ENCODE assay signal across 31 mouse cellular contexts in the genomic region with DNA sequence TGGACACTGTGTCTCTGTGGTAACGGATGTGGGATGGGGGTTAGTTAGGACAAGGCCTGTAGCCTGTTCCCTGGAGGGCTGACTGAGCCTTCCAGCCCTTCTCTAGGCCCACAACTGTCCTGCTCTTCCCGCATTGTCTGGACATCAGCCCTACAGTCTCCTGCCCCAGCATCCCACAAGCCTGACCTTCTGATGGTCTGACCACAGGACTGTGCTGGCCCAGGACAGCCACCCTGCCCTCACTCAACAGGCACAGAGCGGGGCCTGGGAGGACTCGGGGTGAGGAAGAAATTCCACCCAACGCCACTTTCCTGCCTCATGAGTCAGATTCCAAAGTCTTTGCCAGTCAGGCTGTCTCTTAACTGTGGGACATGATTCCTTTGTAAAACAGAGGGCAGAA. TPM values are rescaled to one million over a fixed set of nuclear protein-coding genes. Genes with fewer than 3 reads are reported as not detected.
DNase-seq lines count a peak whose midpoint lies in the region; ATAC-seq lines count a peak whose summit lies in the region.
"Had no signal": no experiment of that assay in that cellular context is flagged by ENCODE, and none has a peak within 500 bp of the region (broad histone marks: within the 10 kb centered on the region; RNA-seq: fewer than 3 reads in every experiment).

No protein-coding gene starts in this region.

- peak; percentile 37 for DNase-seq in cerebellum, adult 8-10 months
- no peak for DNase-seq in cerebellum, postnatal 10 days
- DNase-seq in hindbrain, embryonic 11.5 days (ENCODE audit: low spot score), result no peak
- DNase-seq in 3134 (ENCODE audit: extremely low read depth, insufficient read length, low spot score), result peak; percentile 86
- DNase-seq in embryo, embryonic 11 days, result no peak
- DNase-seq in left cerebral cortex, postnatal 14 days (ENCODE audit: low spot score in 2 of 2), result no peak
- DNase-seq: adrenal gland, adult 2 months; gastrocnemius, postnatal 36 days; kidney, adult 18-20 months; liver, postnatal 0 days; lung, postnatal 36 days; retina, postnatal 1 day; right cerebral cortex, postnatal 14 days; thymus, postnatal 14 days had no signal

- peaks cover 14% of the 10 kb centered on the region; the same call in 1 of the 2 replicates for H3K36me3 ChIP-seq in hindbrain, embryonic 12.5 days
- no peaks in the 10 kb centered on the region for H3K36me3 ChIP-seq in hindbrain, embryonic 11.5 days (ENCODE audit: control insufficient read depth, insufficient read depth, low read length)

- no peak overlapping the region for H3K4me3 ChIP-seq in hindbrain, embryonic 12.5 days
- no peak overlapping the region for H3K4me3 ChIP-seq in hindbrain, embryonic 11.5 days (ENCODE audit: low read depth, low read length)
- H3K4me3 ChIP-seq in brown adipose tissue, adult 24 weeks (ENCODE audit: insufficient read depth, low read depth, low read length), result no peak overlapping the region
- H3K4me3 ChIP-seq: embryonic facial prominence, embryonic 12.5 days; heart, embryonic 10.5 days; heart, embryonic 15.5 days; kidney, embryonic 15.5 days; liver, embryonic 12.5 days; midbrain, embryonic 12.5 days had no signal

- H3K4me1 ChIP-seq in hindbrain, embryonic 12.5 days, result peaks cover 6% of the 10 kb centered on the region; the same call in 1 of the 2 replicates
- no peaks in the 10 kb centered on the region for H3K4me1 ChIP-seq in hindbrain, embryonic 11.5 days (replicated peaks; ENCODE audit: control insufficient read depth, insufficient read depth, low read length)
- H3K4me1 ChIP-seq in brown adipose tissue, adult 24 weeks (ENCODE audit: control insufficient read depth, insufficient read depth, insufficient read length, low read length), result peaks cover 10% of the 10 kb centered on the region

- H3K9me3 ChIP-seq in hindbrain, embryonic 12.5 days (replicated peaks), result no peaks in the 10 kb centered on the region
- H3K9me3 ChIP-seq in hindbrain, embryonic 11.5 days (ENCODE audit: control insufficient read depth, low read length), result no peaks in the 10 kb centered on the region
- H3K9me3 ChIP-seq: embryonic facial prominence, embryonic 12.5 days; heart, embryonic 10.5 days; heart, embryonic 15.5 days; kidney, embryonic 15.5 days; liver, embryonic 12.5 days; midbrain, embryonic 12.5 days had no signal

- no peak overlapping the region for H3K27ac ChIP-seq in hindbrain, embryonic 12.5 days
- no peak overlapping the region for H3K27ac ChIP-seq in hindbrain, embryonic 11.5 days (ENCODE audit: low read depth, low read length)
- H3K27ac ChIP-seq in brown adipose tissue, adult 24 weeks (replicated peaks; ENCODE audit: low read depth, low read length), result 0 out of 2 replicates have a peak overlapping the region, but pooled peaks have one; percentile 16
- H3K27ac ChIP-seq: embryonic facial prominence, embryonic 12.5 days; heart, embryonic 10.5 days; heart, embryonic 15.5 days; kidney, embryonic 15.5 days; liver, embryonic 12.5 days; midbrain, embryonic 12.5 days had no signal

- WGBS in hindbrain, embryonic 12.5 days, result 86% methylated on average over 5 of the region's 5 CpGs
- 94% methylated on average over 5 of the region's 5 CpGs for WGBS in hindbrain, embryonic 11.5 days

- ATAC-seq in hindbrain, embryonic 12.5 days (ENCODE audit: low FRiP score), result no peak
- ATAC-seq in hindbrain, embryonic 11.5 days (ENCODE audit: low FRiP score), result no peak
- ATAC-seq: activated CD4-positive, CD25-positive, alpha-beta regulatory T cell, adult 4 months; forebrain, embryonic 14.5 days; liver, embryonic 12.5 days; liver, postnatal 0 days had no signal

- H3K4me2 ChIP-seq in hindbrain, embryonic 12.5 days (replicated peaks), result no peak overlapping the region
- H3K4me2 ChIP-seq in hindbrain, embryonic 11.5 days (replicated peaks; ENCODE audit: low read depth, low read length), result no peak overlapping the region
- H3K4me2 ChIP-seq: embryonic facial prominence, embryonic 12.5 days; heart, embryonic 15.5 days; kidney, embryonic 15.5 days; liver, embryonic 12.5 days; midbrain, embryonic 12.5 days had no signal

- intact Hi-C loops in left cerebral cortex, postnatal 14 days (cut with DNase I), result no loop called here

- peak overlapping the region; percentile 18; the same call in 1 of the 2 replicates for H3K9ac ChIP-seq in hindbrain, embryonic 12.5 days
- no peak overlapping the region for H3K9ac ChIP-seq in hindbrain, embryonic 11.5 days (ENCODE audit: low read depth, low read length)
- H3K9ac ChIP-seq: embryonic facial prominence, embryonic 12.5 days; heart, embryonic 15.5 days; kidney, embryonic 15.5 days; liver, embryonic 12.5 days; liver, postnatal 0 days; midbrain, embryonic 12.5 days had no signal

- no peaks in the 10 kb centered on the region for H3K27me3 ChIP-seq in hindbrain, embryonic 12.5 days
- no peaks in the 10 kb centered on the region for H3K27me3 ChIP-seq in hindbrain, embryonic 11.5 days (ENCODE audit: control insufficient read depth, insufficient read depth, low read length)
- H3K27me3 ChIP-seq: embryonic facial prominence, embryonic 12.5 days; heart, embryonic 15.5 days; kidney, embryonic 15.5 days; liver, embryonic 12.5 days; midbrain, embryonic 12.5 days had no signal

RNA-seq across cellular contexts. Expression of a gene that starts 1.8 kb away (rescaled TPM):
- polyA plus RNA-seq in hindbrain, embryonic 12.5 days (2016; fragmentation: Nextera tagmentation; extraction: Ambion mirVana), result 13.5 and 14.3 TPM in 2 replicates
- polyA plus RNA-seq in hindbrain, embryonic 11.5 days (2014; fragmentation: Nextera tagmentation; extraction: Ambion mirVana), result 3.2 and 5.0 TPM in 2 replicates
- polyA plus RNA-seq in brown adipose tissue, adult 24 weeks (2012; ENCODE audit: insufficient read depth, insufficient read length, missing spikeins), result 79.5 and 87.3 TPM in 2 replicates
- total RNA-seq in left cerebral cortex, postnatal 14 days (2021), result 100 to 1,000 TPM; 110 to 114 TPM

RNA-seq across cellular contexts. Expression of a gene that starts 10.8 kb away (rescaled TPM):
- 21.5 and 22.9 TPM in 2 replicates for polyA plus RNA-seq in hindbrain, embryonic 12.5 days (2016; fragmentation: Nextera tagmentation; extraction: Ambion mirVana)
- 12.9 and 13.4 TPM in 2 replicates for polyA plus RNA-seq in hindbrain, embryonic 11.5 days (2014; fragmentation: Nextera tagmentation; extraction: Ambion mirVana)
- 2.4 and 3.0 TPM in 2 replicates for polyA plus RNA-seq in brown adipose tissue, adult 24 weeks (2012; ENCODE audit: insufficient read depth, insufficient read length, missing spikeins)
- total RNA-seq in left cerebral cortex, postnatal 14 days (2021), result 10 to 100 TPM; 36.2 to 38.4 TPM

RNA-seq across cellular contexts. Expression of a gene that starts 22.2 kb away (rescaled TPM):
- 0.31 and 0.56 TPM in 2 replicates for polyA plus RNA-seq in hindbrain, embryonic 12.5 days (2016; fragmentation: Nextera tagmentation; extraction: Ambion mirVana)
- 0.37 and 0.42 TPM in 2 replicates for polyA plus RNA-seq in hindbrain, embryonic 11.5 days (2014; fragmentation: Nextera tagmentation; extraction: Ambion mirVana)
- polyA plus RNA-seq in brown adipose tissue, adult 24 weeks (2012; ENCODE audit: insufficient read depth, insufficient read length, missing spikeins), result not detected in 2 replicates
- 1 to 10 TPM in 1 of 2 experiments, under 1 TPM in 1; 0.86 to 1.1 TPM for total RNA-seq in left cerebral cortex, postnatal 14 days (2021)
- total RNA-seq: adrenal gland, adult 2 months; adrenal gland, postnatal 4 days; gastrocnemius, postnatal 36 days; heart, postnatal 36 days; megakaryocyte, adult 5-6 weeks had no signal
- polyA plus RNA-seq: activated CD4-positive, CD25-positive, alpha-beta regulatory T cell, adult 4 months; adrenal gland, adult 2 months; liver, embryonic 12.5 days; liver, postnatal 0 days; lung, embryonic 16.5 days; small intestine, adult 2 months; stomach, embryonic 14.5 days; urinary bladder, adult 2 months had no signal

RNA-seq across cellular contexts. Expression of a gene that starts 23.1 kb away (rescaled TPM):
- 4.2 and 5.0 TPM in 2 replicates for polyA plus RNA-seq in hindbrain, embryonic 12.5 days (2016; fragmentation: Nextera tagmentation; extraction: Ambion mirVana)
- polyA plus RNA-seq in hindbrain, embryonic 11.5 days (2014; fragmentation: Nextera tagmentation; extraction: Ambion mirVana), result 2.1 and 2.6 TPM in 2 replicates
- polyA plus RNA-seq in brown adipose tissue, adult 24 weeks (2012; ENCODE audit: insufficient read depth, insufficient read length, missing spikeins), result not detected in 2 replicates
- 10 to 100 TPM; 12.7 to 14.3 TPM for total RNA-seq in left cerebral cortex, postnatal 14 days (2021)
- total RNA-seq: gastrocnemius, postnatal 36 days had no signal
- polyA plus RNA-seq: activated CD4-positive, CD25-positive, alpha-beta regulatory T cell, adult 4 months; heart, embryonic 15.5 days; liver, embryonic 12.5 days; liver, postnatal 0 days had no signal

RNA-seq across cellular contexts. Expression of a gene that starts 23.9 kb away (rescaled TPM):
- polyA plus RNA-seq in hindbrain, embryonic 12.5 days (2016; fragmentation: Nextera tagmentation; extraction: Ambion mirVana), result 40.4 and 43.2 TPM in 2 replicates
- 23.4 and 23.9 TPM in 2 replicates for polyA plus RNA-seq in hindbrain, embryonic 11.5 days (2014; fragmentation: Nextera tagmentation; extraction: Ambion mirVana)
- polyA plus RNA-seq in brown adipose tissue, adult 24 weeks (2012; ENCODE audit: insufficient read depth, insufficient read length, missing spikeins), result 87.5 and 109 TPM in 2 replicates
- 100 to 1,000 TPM; 162 to 164 TPM for total RNA-seq in left cerebral cortex, postnatal 14 days (2021)
- total RNA-seq: megakaryocyte, adult 5-6 weeks had no signal

Comparison
In these comparisons a context has a peak if more than half of its experiments do, and no peak if none do; other contexts are left out.
1. DNase-seq: peak in cerebellum, adult 8-10 months (single experiment) and 3134 (single experiment); none in cerebellum, postnatal 10 days (0 of 2), hindbrain, embryonic 11.5 days (single experiment), embryo, embryonic 11 days (single experiment) and left cerebral cortex, postnatal 14 days (0 of 2).